Mouse (Mus musculus): Measurements from ENCODE around the gene Chst11.

The Chst11 gene

DNA sequence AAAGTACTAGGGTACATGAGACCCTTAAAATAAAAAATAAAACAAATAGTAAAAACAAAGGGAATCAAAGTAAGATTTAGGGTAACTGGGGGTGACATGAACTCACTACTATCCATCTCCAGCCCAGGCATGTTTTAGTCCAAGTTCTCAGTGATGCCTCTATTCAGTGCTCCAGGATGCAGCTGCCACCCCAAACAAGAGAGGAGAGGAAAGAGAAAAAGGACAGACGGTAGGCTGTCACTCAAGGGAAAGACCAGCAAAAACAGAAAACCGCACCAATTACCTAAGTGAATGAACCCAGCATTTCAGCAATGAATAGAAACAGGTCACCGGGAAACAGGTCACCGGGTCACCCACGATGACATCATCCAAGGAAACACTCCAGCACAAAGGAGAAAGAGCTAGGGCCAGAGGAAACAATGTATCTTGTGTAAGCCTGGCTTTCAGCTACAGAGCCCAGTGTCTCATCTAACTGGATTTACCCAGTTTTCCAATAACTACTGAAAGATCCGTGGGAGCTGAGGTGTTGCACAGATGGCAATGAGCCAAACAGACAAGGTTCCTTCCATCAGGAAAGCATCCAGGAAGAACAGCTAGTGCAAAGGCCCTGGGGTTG lies 225.8 kb downstream of the Chst11 start:
- DNase-seq (ENCODE audit: low spot score in 2 of 2), result no peak

DNA sequence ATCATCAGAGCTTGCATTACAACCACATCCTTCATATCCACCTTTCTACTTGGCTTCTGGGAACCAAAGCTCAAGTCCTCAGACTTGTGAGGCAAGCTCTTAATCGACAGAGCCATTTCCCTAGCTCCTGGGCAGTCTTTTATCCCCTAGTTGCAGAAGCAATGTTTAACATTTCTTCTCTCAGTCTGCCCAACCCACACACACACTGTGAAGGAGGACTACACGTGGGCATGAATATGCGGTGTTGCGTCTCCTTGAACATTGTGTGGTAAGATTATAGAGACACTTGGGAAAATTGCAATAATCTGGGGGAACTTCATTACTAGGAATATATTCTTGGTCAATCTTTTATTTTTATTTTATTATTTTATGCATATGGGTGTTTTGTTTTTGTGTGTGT lies 227.3 kb downstream of the Chst11 start:
- no peak for DNase-seq (ENCODE audit: low spot score in 2 of 2)

DNA sequence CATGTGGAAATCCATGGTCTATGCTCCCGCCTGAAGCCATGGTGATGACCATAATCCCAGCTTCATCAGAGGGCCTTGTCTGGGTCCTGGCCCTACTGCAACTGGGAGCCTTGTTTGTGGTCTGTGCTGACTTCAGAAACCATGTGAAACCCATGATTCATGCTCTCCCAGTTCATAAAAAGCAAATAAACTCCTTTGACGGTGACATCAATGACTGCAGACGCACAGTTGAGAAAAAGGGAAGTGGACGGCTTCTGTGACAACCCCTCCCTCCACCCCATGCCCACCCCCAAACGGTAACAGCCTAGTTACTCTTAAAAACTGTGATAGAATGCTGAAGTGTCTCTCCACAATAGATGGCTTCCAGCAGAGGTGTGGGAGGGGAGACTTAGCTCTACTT lies 230.3 kb downstream of the Chst11 start:
- DNase-seq (ENCODE audit: low spot score in 2 of 2), result no peak

DNA sequence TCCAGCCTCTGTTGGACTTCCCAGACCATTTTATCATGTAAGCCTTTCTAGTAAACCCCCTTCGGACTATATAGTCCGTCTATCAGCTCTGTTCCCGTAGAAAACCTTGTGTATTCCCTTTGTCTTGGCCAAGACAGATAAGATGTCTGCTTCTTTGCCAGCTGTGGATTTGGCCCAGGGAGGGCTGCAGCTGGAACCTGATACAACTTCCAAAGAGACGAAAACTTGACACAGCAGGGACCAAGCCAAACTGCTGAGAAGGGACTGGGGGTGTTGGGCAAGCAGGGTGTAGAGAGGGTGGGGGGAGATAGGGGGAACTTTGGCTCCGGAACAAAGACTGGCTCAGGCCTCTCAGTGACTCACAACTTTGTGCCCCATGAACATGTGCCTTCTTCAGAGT lies 232.0 kb downstream of the Chst11 start:
- DNase-seq (ENCODE audit: low spot score in 2 of 2), result no peak

DNA sequence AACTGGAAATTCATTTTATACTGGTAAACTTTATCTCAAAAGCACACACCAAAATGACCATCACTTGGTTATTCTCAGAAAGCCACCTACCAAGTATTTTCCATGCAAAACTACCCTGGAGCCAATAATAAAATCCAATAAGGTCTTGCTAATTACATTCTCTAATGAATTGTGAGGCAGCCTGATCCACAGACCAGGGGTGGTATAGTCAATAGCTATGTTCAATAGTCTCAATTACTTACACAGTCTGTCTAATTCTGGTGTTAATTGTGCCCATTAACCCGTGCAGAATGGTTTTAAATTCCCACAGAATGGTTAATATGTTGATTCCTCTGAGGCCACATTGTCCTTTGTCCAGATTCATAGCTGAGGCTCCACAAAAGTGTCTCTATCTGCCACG lies 233.5 kb downstream of the Chst11 start:
- no peak for DNase-seq (ENCODE audit: low spot score in 2 of 2)

DNA sequence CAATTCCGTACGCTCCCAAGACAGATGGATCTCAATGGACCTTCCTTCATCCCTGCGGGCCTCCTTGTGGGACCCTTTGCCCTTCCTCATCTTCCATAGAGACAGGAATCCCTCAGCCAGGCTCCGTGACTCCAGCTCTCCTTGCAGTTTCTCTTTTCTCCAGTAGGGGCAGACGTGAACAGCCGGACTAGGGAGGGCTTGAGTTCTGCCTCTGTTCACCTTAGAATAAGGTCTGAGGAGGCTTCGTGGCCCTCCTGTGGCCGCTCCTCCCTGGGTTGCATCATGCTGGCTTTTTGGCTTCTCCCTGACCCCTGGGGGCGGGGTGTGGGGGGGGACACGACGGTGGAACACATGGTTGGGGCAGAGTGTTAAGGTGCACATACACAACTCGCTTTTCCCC lies 234.4 kb downstream of the Chst11 start:
- DNase-seq (ENCODE audit: low spot score in 2 of 2), result peak; percentile 16 to 24

DNA sequence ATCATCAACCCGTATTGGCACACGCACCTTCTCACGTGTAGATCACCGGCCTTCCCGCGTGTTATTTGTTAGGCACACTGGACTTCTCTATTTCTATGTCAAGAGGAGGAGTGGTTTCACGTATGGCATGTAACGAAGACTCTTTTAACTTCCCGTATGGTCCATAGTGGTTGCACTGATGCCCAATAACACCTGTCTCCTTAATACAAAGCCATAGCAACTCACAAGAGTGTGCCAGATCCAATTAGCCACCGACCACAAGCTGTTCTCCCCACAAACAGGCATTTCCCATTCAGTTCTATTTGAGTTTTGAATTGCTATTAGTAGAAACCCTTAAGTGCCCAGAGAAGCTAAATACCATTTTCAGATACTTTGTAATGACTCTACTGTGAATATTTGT lies 234.9 kb downstream of the Chst11 start:
- DNase-seq (ENCODE audit: low spot score in 2 of 2), result no peak

DNA sequence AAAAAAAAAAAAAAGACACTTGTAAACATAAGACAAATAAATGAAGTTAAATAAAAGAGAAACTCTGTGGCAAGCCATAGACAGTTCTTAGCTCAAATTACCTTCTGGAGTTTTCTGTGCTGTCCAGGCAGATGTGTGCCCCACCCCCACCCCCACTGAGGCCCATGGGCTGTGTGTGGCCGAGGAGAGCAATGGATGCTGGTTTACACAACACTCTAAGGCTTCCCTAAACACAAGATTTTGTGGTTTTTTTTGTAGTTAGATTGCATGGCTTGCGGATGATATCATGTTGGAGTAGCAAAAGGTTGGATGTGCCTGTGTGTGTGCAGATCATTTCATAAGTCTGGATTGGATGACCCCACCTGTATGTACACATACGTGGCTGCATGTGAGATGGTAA lies 235.5 kb downstream of the Chst11 start:
- no peak for DNase-seq (ENCODE audit: low spot score in 2 of 2)

DNA sequence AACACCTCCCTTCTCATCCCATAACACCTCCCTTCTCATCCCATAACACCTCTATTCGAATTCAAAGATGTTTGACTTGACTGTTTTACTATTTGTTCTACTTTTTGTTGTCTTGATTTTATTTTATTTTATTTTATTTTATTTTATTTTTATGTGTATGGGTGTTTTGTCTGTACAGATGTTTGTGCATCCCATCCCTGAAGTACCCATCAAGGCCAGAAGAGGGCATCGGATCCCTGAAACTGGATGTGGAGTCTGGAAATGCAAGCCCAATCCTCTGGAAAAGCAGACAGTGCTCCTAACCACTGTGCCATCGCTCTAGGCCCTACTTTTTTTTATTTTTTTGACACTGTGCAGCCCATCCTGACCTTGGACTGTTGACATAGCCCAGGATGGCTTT lies 239.7 kb downstream of the Chst11 start:
- DNase-seq (ENCODE audit: low spot score in 2 of 2), result no peak

DNA sequence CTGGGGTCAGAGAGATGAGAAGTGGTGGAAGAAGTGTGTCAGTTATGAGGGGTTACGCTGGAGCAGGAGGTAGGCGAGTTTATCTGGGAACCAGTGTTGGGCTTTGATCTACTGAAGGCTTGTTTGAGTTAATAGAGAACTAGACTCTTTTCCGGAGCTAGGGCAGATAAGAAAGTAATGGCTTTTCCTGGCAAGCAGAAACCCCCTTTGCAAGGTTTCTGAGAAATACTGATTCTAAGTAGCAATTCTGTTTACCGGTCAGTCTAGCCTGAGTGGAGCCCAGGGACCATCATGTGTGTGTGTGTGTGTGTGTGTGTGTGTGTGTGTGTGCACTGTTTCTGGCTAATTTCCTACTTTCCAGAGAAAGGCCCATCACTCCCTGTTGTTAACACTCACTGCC lies 243.3 kb downstream of the Chst11 start:
- DNase-seq (ENCODE audit: low spot score in 2 of 2), result no peak

DNA sequence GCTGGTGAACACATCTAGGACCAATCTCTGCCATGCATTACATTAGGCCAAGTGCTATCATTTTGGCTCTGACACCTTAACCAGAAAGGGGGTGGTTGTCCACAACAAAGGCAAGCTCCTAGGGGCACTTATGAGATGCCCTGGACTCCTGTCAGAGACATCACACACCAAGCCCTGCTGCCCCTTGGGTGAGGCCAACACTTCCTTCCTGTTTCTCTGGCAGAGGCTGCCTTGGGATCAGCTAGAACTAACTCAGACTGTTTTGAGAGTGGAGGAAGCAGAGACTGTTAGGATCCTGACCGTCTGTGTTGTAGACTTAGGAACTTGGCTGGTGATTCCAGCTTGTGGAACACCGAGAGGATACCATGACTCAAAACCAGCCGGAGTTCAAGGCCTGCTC lies 248.7 kb downstream of the Chst11 start:
- no peak for DNase-seq (ENCODE audit: low spot score in 2 of 2)

DNA sequence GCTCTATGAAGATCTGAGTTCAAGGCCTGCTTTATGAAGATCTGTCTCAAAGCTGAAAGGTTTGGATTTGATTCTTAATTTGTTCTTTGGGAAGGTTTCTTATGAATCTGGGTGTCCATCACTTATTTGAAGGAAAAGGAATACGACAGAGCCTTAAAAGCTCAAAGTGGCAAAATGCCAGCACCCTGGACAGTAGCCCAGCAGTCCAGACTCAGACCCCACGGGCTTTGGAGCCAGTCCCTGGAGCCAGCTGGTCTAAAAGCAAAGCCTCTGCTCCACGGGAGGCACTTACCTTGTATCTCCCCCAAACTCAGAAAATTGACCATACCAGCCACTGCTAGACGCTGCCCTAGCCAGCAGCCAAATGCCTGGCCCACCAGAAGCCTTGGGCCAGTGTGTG lies 249.1 kb downstream of the Chst11 start:
- DNase-seq (ENCODE audit: low spot score in 2 of 2), result no peak

DNA sequence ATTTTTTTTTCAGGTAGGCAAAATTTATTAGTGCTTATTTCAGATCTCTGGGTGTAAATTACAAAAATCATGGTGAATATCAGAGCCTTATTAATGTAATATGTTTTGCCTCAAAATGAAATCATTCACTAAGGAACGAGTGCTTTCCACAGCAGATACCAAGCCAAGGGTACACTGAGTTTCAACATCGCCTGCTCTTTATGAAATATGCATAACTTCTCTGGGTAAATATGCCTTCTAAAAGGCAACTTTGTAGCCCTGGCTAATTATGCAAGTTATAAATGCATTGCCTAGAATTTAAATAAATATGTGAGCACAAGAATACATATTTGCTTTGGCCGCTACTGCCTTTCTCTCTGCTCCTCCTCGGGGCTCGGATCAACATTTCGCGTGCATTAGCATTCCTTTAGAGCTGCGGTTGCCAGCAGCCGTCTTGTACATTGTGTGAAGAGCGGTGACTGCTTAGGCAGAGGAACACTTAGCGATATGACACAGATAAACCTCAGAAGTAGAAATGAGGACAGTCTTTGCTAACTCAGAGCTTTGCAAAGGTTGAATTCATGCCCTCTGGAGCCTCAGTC lies 256.9 kb downstream of the Chst11 start:
- no peak for DNase-seq (ENCODE audit: low spot score in 2 of 2)

DNA sequence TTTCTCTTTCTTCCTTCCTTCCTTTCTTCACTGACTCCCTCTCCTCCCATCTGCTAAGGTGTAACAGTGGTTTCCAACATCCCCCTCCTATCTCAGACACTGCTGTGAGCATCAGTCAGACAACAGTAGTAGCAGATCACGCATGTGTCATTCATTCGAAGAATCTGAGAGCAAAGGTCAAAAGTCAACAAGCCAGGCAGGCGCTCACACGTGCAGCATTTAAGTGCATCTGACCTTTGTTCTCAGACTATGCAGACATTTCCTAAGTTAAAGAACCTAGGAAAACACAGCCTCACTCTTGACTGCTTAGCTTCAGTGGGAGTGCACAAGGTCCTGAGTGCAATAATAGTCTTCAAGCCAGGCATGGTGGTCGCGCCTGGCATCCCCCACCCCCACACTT lies 258.8 kb downstream of the Chst11 start:
- DNase-seq (ENCODE audit: low spot score in 2 of 2), result no peak
